Mouse (Mus musculus): ENCODE measurements around the gene Fbf1. TPM values are rescaled to one million over a fixed set of nuclear protein-coding genes. Genes with fewer than 3 reads are reported as not detected.

Gene Fbf1
- polyA plus RNA-seq, 1 experiment: 46.9 TPM

GRCm38 (mm10) chr11:116143468-116143867, 24.5 kb downstream of the Fbf1 start:
- peaks cover 73% of the 10 kb centered on the region for H3K36me3 ChIP-seq (ENCODE audit: control insufficient read depth, insufficient read depth)
- H3K79me3 ChIP-seq (ENCODE audit: low read depth): no peaks in the 10 kb centered on the region
- H3K4me3 ChIP-seq (ENCODE audit: insufficient read depth, poor library complexity, severe bottlenecking): no peak overlapping the region
- no peak overlapping the region for H3ac ChIP-seq (ENCODE audit: control insufficient read depth, insufficient read length, low read depth)
- no peaks in the 10 kb centered on the region for H3K27me3 ChIP-seq (ENCODE audit: control insufficient read depth, insufficient read depth, insufficient read length)
- H3K79me2 ChIP-seq (ENCODE audit: control insufficient read depth, insufficient read depth): peaks cover 2% of the 10 kb centered on the region
- TF ChIP-seq CEBPB (IDR thresholded peaks at IDR 0.05; ENCODE audit: low read depth) (no peak), MAX (IDR thresholded peaks at IDR 0.05) (no peak), CTCF (IDR thresholded peaks at IDR 0.05; ENCODE audit: control insufficient read depth, insufficient read depth, insufficient read length) (no peak), MYOD1 (IDR thresholded peaks at IDR 0.05; ENCODE audit: control insufficient read depth, insufficient read length, low read depth) (no peak), MYOG (IDR thresholded peaks at IDR 0.05; ENCODE audit: control insufficient read depth, extremely low read depth, insufficient read length) (no peak)

DNA sequence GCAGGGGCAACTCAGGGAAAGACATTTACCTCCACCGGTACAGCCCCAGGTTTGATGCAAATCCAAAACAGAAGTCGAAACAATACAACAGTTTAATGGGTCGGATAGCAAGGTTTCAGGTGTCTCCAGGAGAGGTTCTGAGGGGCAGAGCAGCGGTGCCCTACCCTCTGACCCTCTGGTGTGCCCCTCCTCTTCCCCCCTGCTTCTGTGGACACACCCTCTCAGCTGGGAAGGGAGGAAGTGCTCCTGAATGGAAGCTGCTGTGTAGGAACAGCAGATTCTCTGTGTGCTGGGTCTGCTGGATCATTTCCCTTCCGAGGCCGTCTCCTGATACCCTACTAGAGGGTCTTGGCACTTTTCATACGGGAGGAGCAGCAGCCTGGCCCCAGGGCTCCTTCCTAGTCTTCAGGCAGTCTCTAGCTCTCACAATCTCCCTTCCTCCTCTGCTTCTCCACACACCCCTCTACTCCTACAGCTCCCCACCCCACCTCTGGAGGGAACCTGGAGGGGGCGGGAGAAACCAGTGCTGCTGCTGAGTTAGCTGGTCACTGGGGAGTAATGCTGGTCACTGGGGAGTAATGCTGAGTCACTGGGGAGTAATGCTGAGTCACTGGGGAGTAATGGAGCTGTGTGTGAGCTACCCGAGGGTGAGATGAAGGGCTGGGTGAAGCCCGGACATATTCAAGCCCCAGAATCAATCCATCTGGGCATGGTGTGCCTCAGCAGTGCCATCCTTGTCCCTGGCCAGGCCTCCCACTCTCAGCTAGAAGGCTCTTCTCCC, 25.6 kb downstream of the Fbf1 start:
- Histone ChIP-seq H3K27me3 (ENCODE audit: control insufficient read depth, insufficient read depth, insufficient read length) (no peaks in the 10 kb centered on the region), H3K79me3 (ENCODE audit: low read depth) (peaks cover 11% of the 10 kb centered on the region), H3ac (ENCODE audit: control insufficient read depth, insufficient read length, low read depth) (no peak overlapping the region), H3K79me2 (ENCODE audit: control insufficient read depth, insufficient read depth) (peaks cover 13% of the 10 kb centered on the region), H3K4me3 (ENCODE audit: insufficient read depth, poor library complexity, severe bottlenecking) (peak overlapping the region; percentile 6), H3K36me3 (ENCODE audit: control insufficient read depth, insufficient read depth) (peaks cover 63% of the 10 kb centered on the region)
- TF ChIP-seq CEBPB (IDR thresholded peaks at IDR 0.05; ENCODE audit: low read depth) (no peak), CTCF (IDR thresholded peaks at IDR 0.05; ENCODE audit: control insufficient read depth, insufficient read depth, insufficient read length) (no peak), FOSL1 (IDR thresholded peaks at IDR 0.05; ENCODE audit: insufficient read depth, low read length, poor library complexity, severe bottlenecking) (peak; percentile 93), MYOG (IDR thresholded peaks at IDR 0.05; ENCODE audit: control insufficient read depth, extremely low read depth, insufficient read length) (no peak), MAX (IDR thresholded peaks at IDR 0.05) (peak; percentile 19), MYOD1 (IDR thresholded peaks at IDR 0.05; ENCODE audit: control insufficient read depth, insufficient read length, low read depth) (no peak), USF1 (IDR thresholded peaks at IDR 0.05; ENCODE audit: low read depth) (no peak)

DNA sequence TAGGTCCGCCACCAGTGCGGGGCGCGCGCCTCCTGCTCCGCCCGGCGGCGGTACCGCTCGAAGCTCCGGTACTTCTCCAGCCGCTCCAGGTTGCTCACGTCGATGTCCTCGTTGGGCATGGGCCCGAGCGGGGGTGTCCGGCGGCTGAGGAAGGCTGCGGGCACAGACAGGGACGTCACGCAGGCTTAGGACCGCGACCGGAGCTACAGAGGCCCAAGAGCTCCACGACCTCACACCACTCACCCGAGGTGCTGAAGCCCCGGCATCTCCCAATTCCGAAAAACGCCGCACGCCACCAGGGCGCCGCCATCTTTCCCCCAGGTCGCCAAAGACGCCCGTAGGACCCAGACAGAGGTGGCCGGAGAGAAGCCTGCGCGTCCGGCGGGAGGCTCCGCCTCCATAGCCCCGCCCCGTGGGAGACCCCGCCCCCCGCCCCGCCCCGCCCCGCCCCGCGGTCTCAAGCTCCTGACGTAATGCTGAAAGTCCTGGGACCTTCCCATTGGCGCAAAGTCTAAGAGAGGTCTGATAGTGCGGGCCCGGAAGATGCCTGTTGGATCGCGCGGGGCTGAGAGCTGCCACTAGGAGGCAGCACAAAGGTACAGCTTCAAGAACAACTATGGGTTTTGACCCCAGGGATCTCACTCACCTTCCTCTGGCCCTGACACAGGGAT, 29.4 kb downstream of the Fbf1 start, which contains the start of gene Mrpl38:
TSS of gene Mrpl38 (minus strand) at position 401 of the 671 bp plus-strand sequence.
- Histone ChIP-seq H3K27me3 (ENCODE audit: control insufficient read depth, insufficient read depth, insufficient read length) (no peaks in the 10 kb centered on the region), H3K79me2 (ENCODE audit: control insufficient read depth, insufficient read depth) (peaks cover 36% of the 10 kb centered on the region), H3K4me3 (ENCODE audit: insufficient read depth, poor library complexity, severe bottlenecking) (peak within 1 kb of the TSS; percentile 96), H3K36me3 (ENCODE audit: control insufficient read depth, insufficient read depth) (peaks cover 56% of the 10 kb centered on the region), H3ac (ENCODE audit: control insufficient read depth, insufficient read length, low read depth) (peak within 1 kb of the TSS; percentile 71), H3K79me3 (ENCODE audit: low read depth) (peaks cover 28% of the 10 kb centered on the region)
- TF ChIP-seq MYOD1 (IDR thresholded peaks at IDR 0.05; ENCODE audit: control insufficient read depth, insufficient read length, low read depth) (no peak), CTCF (IDR thresholded peaks at IDR 0.05; ENCODE audit: control insufficient read depth, insufficient read depth, insufficient read length) (peak; percentile 72), MAX (IDR thresholded peaks at IDR 0.05) (peak; percentile 48)

- peaks cover 36% of the 10 kb centered on the region for H3K79me2 ChIP-seq (ENCODE audit: control insufficient read depth, insufficient read depth)
- no peaks in the 10 kb centered on the region for H3K27me3 ChIP-seq (ENCODE audit: control insufficient read depth, insufficient read depth, insufficient read length)
- H3K4me3 ChIP-seq (ENCODE audit: insufficient read depth, poor library complexity, severe bottlenecking): peak overlapping the region; percentile 96
- H3ac ChIP-seq (ENCODE audit: control insufficient read depth, insufficient read length, low read depth): peak overlapping the region; percentile 71
- TF ChIP-seq MAX (IDR thresholded peaks at IDR 0.05) (no peak), CEBPB (IDR thresholded peaks at IDR 0.05; ENCODE audit: low read depth) (no peak), FOSL1 (IDR thresholded peaks at IDR 0.05; ENCODE audit: insufficient read depth, low read length, poor library complexity, severe bottlenecking) (no peak), CTCF (IDR thresholded peaks at IDR 0.05; ENCODE audit: control insufficient read depth, insufficient read depth, insufficient read length) (no peak), MYOG (IDR thresholded peaks at IDR 0.05; ENCODE audit: control insufficient read depth, extremely low read depth, insufficient read length) (no peak), USF1 (IDR thresholded peaks at IDR 0.05; ENCODE audit: low read depth) (no peak), MYOD1 (IDR thresholded peaks at IDR 0.05; ENCODE audit: control insufficient read depth, insufficient read length, low read depth) (no peak)
- peaks cover 54% of the 10 kb centered on the region for H3K36me3 ChIP-seq (ENCODE audit: control insufficient read depth, insufficient read depth)
- peaks cover 28% of the 10 kb centered on the region for H3K79me3 ChIP-seq (ENCODE audit: low read depth)
Observed at GRCm38 (mm10) chr11:116138096-116138467, 29.9 kb downstream of the Fbf1 start.

DNA sequence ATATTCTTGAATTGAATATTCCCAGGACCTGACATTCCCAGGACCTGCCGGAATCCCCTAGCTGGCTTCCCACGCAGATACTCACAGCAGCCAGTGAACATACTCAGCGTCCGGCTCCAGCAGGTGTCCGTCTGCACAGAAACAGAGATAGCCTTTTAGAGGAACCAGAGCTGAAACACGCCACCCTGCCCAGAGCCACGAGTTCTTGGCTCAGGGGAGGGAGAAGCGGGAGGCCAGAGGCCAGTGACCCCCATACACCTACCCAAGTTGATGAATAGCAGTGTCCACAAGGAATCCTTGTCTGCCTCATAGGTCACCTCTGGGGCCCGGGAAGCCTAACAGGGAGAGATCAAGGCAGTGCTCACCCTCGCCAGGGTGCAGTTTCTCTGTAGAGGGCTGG, 33.8 kb downstream of the Fbf1 start:
- Histone ChIP-seq H3ac (ENCODE audit: control insufficient read depth, insufficient read length, low read depth) (no peak overlapping the region), H3K36me3 (ENCODE audit: control insufficient read depth, insufficient read depth) (peaks cover 52% of the 10 kb centered on the region), H3K27me3 (ENCODE audit: control insufficient read depth, insufficient read depth, insufficient read length) (no peaks in the 10 kb centered on the region), H3K79me3 (ENCODE audit: low read depth) (peaks cover 28% of the 10 kb centered on the region), H3K4me3 (ENCODE audit: insufficient read depth, poor library complexity, severe bottlenecking) (no peak overlapping the region), H3K79me2 (ENCODE audit: control insufficient read depth, insufficient read depth) (peaks cover 52% of the 10 kb centered on the region)
- TF ChIP-seq CTCF (IDR thresholded peaks at IDR 0.05; ENCODE audit: control insufficient read depth, insufficient read depth, insufficient read length) (no peak), MAX (IDR thresholded peaks at IDR 0.05) (no peak), MYOG (IDR thresholded peaks at IDR 0.05; ENCODE audit: control insufficient read depth, extremely low read depth, insufficient read length) (no peak), MYOD1 (IDR thresholded peaks at IDR 0.05; ENCODE audit: control insufficient read depth, insufficient read length, low read depth) (no peak), USF1 (IDR thresholded peaks at IDR 0.05; ENCODE audit: low read depth) (no peak), FOSL1 (IDR thresholded peaks at IDR 0.05; ENCODE audit: insufficient read depth, low read length, poor library complexity, severe bottlenecking) (no peak), CEBPB (IDR thresholded peaks at IDR 0.05; ENCODE audit: low read depth) (no peak)
